In genomic region chr6:52208868-52209684, GRCm38 (mm10) we compare ENCODE assay signal across 8 mouse cellular contexts. TPM values are rescaled to one million over a fixed set of nuclear protein-coding genes. Genes with fewer than 3 reads are reported as not detected.
DNase-seq lines count a peak whose midpoint lies in the region; ATAC-seq lines count a peak whose summit lies in the region.

No protein-coding gene starts in this region.

- no peak overlapping the region for H3K27ac ChIP-seq in midbrain, embryonic 13.5 days
- no peak overlapping the region for H3K27ac ChIP-seq in midbrain, embryonic 16.5 days (ENCODE audit: low read length)
- peak overlapping the region; percentile 91 for H3K27ac ChIP-seq in hindbrain, embryonic 13.5 days
- H3K27ac ChIP-seq in limb, embryonic 15.5 days = peak overlapping the region; percentile 17; the same call in 1 of the 2 replicates

- no peak overlapping the region; the same call in 1 of the 2 replicates for H3K4me3 ChIP-seq in midbrain, embryonic 13.5 days (replicated peaks)
- H3K4me3 ChIP-seq in midbrain, embryonic 16.5 days (ENCODE audit: low read depth, low read length) = no peak overlapping the region
- H3K4me3 ChIP-seq in hindbrain, embryonic 13.5 days = peak overlapping the region; percentile 58
- H3K4me3 ChIP-seq in limb, embryonic 15.5 days = peak overlapping the region; percentile 39

- intact Hi-C loops in gastrocnemius, postnatal 36 days (cut with DNase I) = loop anchor here (5.0 kb wide), 2 partner anchors 47 to 337 kb away; partner anchors contain the start of gene Hoxa2

- no peaks in the 10 kb centered on the region for H3K9me3 ChIP-seq in midbrain, embryonic 13.5 days
- H3K9me3 ChIP-seq in midbrain, embryonic 16.5 days (replicated peaks; ENCODE audit: control insufficient read depth, low read length, poor library complexity, severe bottlenecking) = no peaks in the 10 kb centered on the region
- no peaks in the 10 kb centered on the region for H3K9me3 ChIP-seq in hindbrain, embryonic 13.5 days
- H3K9me3 ChIP-seq in limb, embryonic 15.5 days = no peaks in the 10 kb centered on the region

- peak; percentile 31 for DNase-seq in testis, postnatal 10 days (ENCODE audit: low spot score)
- DNase-seq in spleen, postnatal 10 days (ENCODE audit: low spot score in 2 of 2) = no peak
- no peak for DNase-seq in gastrocnemius, postnatal 36 days
- no peak for DNase-seq in embryo, embryonic 10 days (ENCODE audit: low spot score)

- peaks cover 100% of the 10 kb centered on the region for H3K27me3 ChIP-seq in midbrain, embryonic 13.5 days
- peaks cover 86% of the 10 kb centered on the region for H3K27me3 ChIP-seq in midbrain, embryonic 16.5 days (ENCODE audit: control insufficient read depth, insufficient read depth, low read depth, low read length)
- H3K27me3 ChIP-seq in hindbrain, embryonic 13.5 days = peaks cover 99% of the 10 kb centered on the region
- peaks cover 53% of the 10 kb centered on the region for H3K27me3 ChIP-seq in limb, embryonic 15.5 days

- peak overlapping the region; percentile 29; the same call in 1 of the 2 replicates for H3K4me2 ChIP-seq in midbrain, embryonic 13.5 days (replicated peaks)
- H3K4me2 ChIP-seq in midbrain, embryonic 16.5 days (ENCODE audit: low read length) = no peak overlapping the region
- H3K4me2 ChIP-seq in hindbrain, embryonic 13.5 days = peak overlapping the region; percentile 64
- peak overlapping the region; percentile 71 for H3K4me2 ChIP-seq in limb, embryonic 15.5 days

- H3K4me1 ChIP-seq in midbrain, embryonic 13.5 days (replicated peaks) = peaks cover 10% of the 10 kb centered on the region
- H3K4me1 ChIP-seq in midbrain, embryonic 16.5 days (ENCODE audit: control insufficient read depth, insufficient read depth, low read length) = peaks cover 2% of the 10 kb centered on the region; the same call in 1 of the 2 replicates
- peaks cover 49% of the 10 kb centered on the region for H3K4me1 ChIP-seq in hindbrain, embryonic 13.5 days (replicated peaks)
- peaks cover 68% of the 10 kb centered on the region for H3K4me1 ChIP-seq in limb, embryonic 15.5 days

- WGBS in midbrain, embryonic 13.5 days = 1% methylated on average over 18 of the region's 18 CpGs
- WGBS in midbrain, embryonic 16.5 days = 3% methylated on average over 18 of the region's 18 CpGs
- WGBS in hindbrain, embryonic 13.5 days = 4% methylated on average over 18 of the region's 18 CpGs
- whole genome bisulfite sequencing in limb, embryonic 15.5 days = 28% methylated on average over 18 of the region's 18 CpGs

- no peak for ATAC-seq in midbrain, embryonic 13.5 days
- ATAC-seq in midbrain, embryonic 16.5 days = no peak
- 0 out of 2 replicates have a peak, but pooled peaks have one; percentile 1 for ATAC-seq in hindbrain, embryonic 13.5 days (ENCODE audit: low FRiP score)
- ATAC-seq in limb, embryonic 15.5 days (ENCODE audit: insufficient number of reproducible peaks, low FRiP score, low TSS enrichment, low read depth) = no peak

- no peaks in the 10 kb centered on the region for H3K36me3 ChIP-seq in midbrain, embryonic 13.5 days
- H3K36me3 ChIP-seq in midbrain, embryonic 16.5 days (ENCODE audit: control insufficient read depth, insufficient read depth, low read length) = no peaks in the 10 kb centered on the region
- no peaks in the 10 kb centered on the region for H3K36me3 ChIP-seq in hindbrain, embryonic 13.5 days
- H3K36me3 ChIP-seq in limb, embryonic 15.5 days = peaks cover 5% of the 10 kb centered on the region; the same call in 1 of the 2 replicates

- no peak overlapping the region for H3K9ac ChIP-seq in midbrain, embryonic 13.5 days (replicated peaks)
- no peak overlapping the region for H3K9ac ChIP-seq in midbrain, embryonic 16.5 days (ENCODE audit: low read depth, low read length)
- peak overlapping the region; percentile 70; the same call in 1 of the 2 replicates for H3K9ac ChIP-seq in hindbrain, embryonic 13.5 days
- H3K9ac ChIP-seq in limb, embryonic 15.5 days = 0 out of 2 replicates have a peak overlapping the region, but pooled peaks have one; percentile 8

RNA-seq across cellular contexts. Expression of gene Hoxa6, which starts 0.6 kb away (rescaled TPM):
- polyA plus RNA-seq in midbrain, embryonic 13.5 days (2015; fragmentation: Nextera tagmentation; extraction: Ambion mirVana) = not detected in 2 replicates
- polyA plus RNA-seq in midbrain, embryonic 16.5 days (2015; fragmentation: Nextera tagmentation; extraction: Ambion mirVana) = not detected in 2 replicates
- polyA plus RNA-seq in hindbrain, embryonic 13.5 days (2015; fragmentation: Nextera tagmentation; extraction: Ambion mirVana) = 16.3 and 28.0 TPM in 2 replicates
- 0.41 and 1.1 TPM in 2 replicates for polyA plus RNA-seq in limb, embryonic 15.5 days (2015; fragmentation: Nextera tagmentation; extraction: Ambion mirVana)
- total RNA-seq in gastrocnemius, postnatal 36 days (2021) = 1 to 10 TPM; 1.3 to 1.8 TPM

RNA-seq across cellular contexts. Expression of gene Hoxa3, which starts 4.1 kb away (rescaled TPM):
- not detected in 2 replicates for polyA plus RNA-seq in midbrain, embryonic 13.5 days (2015; fragmentation: Nextera tagmentation; extraction: Ambion mirVana)
- not detected in 2 replicates for polyA plus RNA-seq in midbrain, embryonic 16.5 days (2015; fragmentation: Nextera tagmentation; extraction: Ambion mirVana)
- polyA plus RNA-seq in hindbrain, embryonic 13.5 days (2015; fragmentation: Nextera tagmentation; extraction: Ambion mirVana) = 21.8 and 23.8 TPM in 2 replicates
- polyA plus RNA-seq in limb, embryonic 15.5 days (2015; fragmentation: Nextera tagmentation; extraction: Ambion mirVana) = 2.2 and 2.5 TPM in 2 replicates
- 1 to 10 TPM; 1.9 to 2.2 TPM for total RNA-seq in gastrocnemius, postnatal 36 days (2021)

RNA-seq across cellular contexts. Expression of gene Gm28308, which starts 4.1 kb away (rescaled TPM):
- polyA plus RNA-seq in midbrain, embryonic 13.5 days (2015; fragmentation: Nextera tagmentation; extraction: Ambion mirVana) = not detected in 2 replicates
- polyA plus RNA-seq in midbrain, embryonic 16.5 days (2015; fragmentation: Nextera tagmentation; extraction: Ambion mirVana) = not detected in 2 replicates
- polyA plus RNA-seq in hindbrain, embryonic 13.5 days (2015; fragmentation: Nextera tagmentation; extraction: Ambion mirVana) = not detected in 2 replicates
- 0.70 TPM in 1 of 2 replicates, not detected in the other for polyA plus RNA-seq in limb, embryonic 15.5 days (2015; fragmentation: Nextera tagmentation; extraction: Ambion mirVana)
- under 1 TPM in 1 of 2 experiments, not detected in 1; 0.71 TPM for total RNA-seq in gastrocnemius, postnatal 36 days (2021)

RNA-seq across cellular contexts. Expression of gene Hoxa5, which starts 4.7 kb away (rescaled TPM):
- 0.08 and 0.17 TPM in 2 replicates for polyA plus RNA-seq in midbrain, embryonic 13.5 days (2015; fragmentation: Nextera tagmentation; extraction: Ambion mirVana)
- 0.21 TPM in 1 of 2 replicates, not detected in the other for polyA plus RNA-seq in midbrain, embryonic 16.5 days (2015; fragmentation: Nextera tagmentation; extraction: Ambion mirVana)
- polyA plus RNA-seq in hindbrain, embryonic 13.5 days (2015; fragmentation: Nextera tagmentation; extraction: Ambion mirVana) = 116 and 150 TPM in 2 replicates
- polyA plus RNA-seq in limb, embryonic 15.5 days (2015; fragmentation: Nextera tagmentation; extraction: Ambion mirVana) = 1.7 and 2.1 TPM in 2 replicates
- 1 to 10 TPM; 1.6 to 2.0 TPM for total RNA-seq in gastrocnemius, postnatal 36 days (2021)

RNA-seq across cellular contexts. Expression of gene Hoxa7, which starts 12.6 kb away (rescaled TPM):
- not detected in 2 replicates for polyA plus RNA-seq in midbrain, embryonic 13.5 days (2015; fragmentation: Nextera tagmentation; extraction: Ambion mirVana)
- not detected in 2 replicates for polyA plus RNA-seq in midbrain, embryonic 16.5 days (2015; fragmentation: Nextera tagmentation; extraction: Ambion mirVana)
- polyA plus RNA-seq in hindbrain, embryonic 13.5 days (2015; fragmentation: Nextera tagmentation; extraction: Ambion mirVana) = 7.4 and 14.9 TPM in 2 replicates
- polyA plus RNA-seq in limb, embryonic 15.5 days (2015; fragmentation: Nextera tagmentation; extraction: Ambion mirVana) = 12.0 and 12.9 TPM in 2 replicates
- total RNA-seq in gastrocnemius, postnatal 36 days (2021) = 1 to 10 TPM; 3.7 to 4.0 TPM

Comparison
In these comparisons a context has a peak if more than half of its experiments do, and no peak if none do; other contexts are left out.
1. H3K27ac ChIP-seq: peak in hindbrain, embryonic 13.5 days (single experiment) and limb, embryonic 15.5 days (single experiment); none in midbrain, embryonic 13.5 days (single experiment) and midbrain, embryonic 16.5 days (single experiment).
2. H3K4me3 ChIP-seq: peak in hindbrain, embryonic 13.5 days (single experiment) and limb, embryonic 15.5 days (single experiment); none in midbrain, embryonic 13.5 days (single experiment) and midbrain, embryonic 16.5 days (single experiment).
3. H3K9ac ChIP-seq: peak in hindbrain, embryonic 13.5 days (single experiment) and limb, embryonic 15.5 days (single experiment); none in midbrain, embryonic 13.5 days (single experiment) and midbrain, embryonic 16.5 days (single experiment).